Mouse (Mus musculus) G1E (cell line): ENCODE data around the gene Fndc3b. TPM values are rescaled to one million over a fixed set of nuclear protein-coding genes. Genes with fewer than 3 reads are reported as not detected.

Experiments
- ATAC-seq: 2 replicates; pipeline ENCODE4 v1.8.0; 2016; ENCODE audit warnings: mild to moderate bottlenecking; ENCODE audit not compliant: insufficient number of reproducible peaks, poor library complexity, low FRiP score, severe bottlenecking; ENCODE audit errors: extremely low read depth
- DNase-seq: peaks from one replicate; pipeline ENCODE4 v3.0.0; 2012; ENCODE audit warnings: low spot score
- H3K27me3 ChIP-seq: 2 replicates; pipeline ENCODE4 v1.6.1; 2012; ENCODE audit warnings: mild to moderate bottlenecking, low read length, inconsistent platforms; ENCODE audit not compliant: insufficient read depth
- H3K36me3 ChIP-seq: replicated peaks from 2 replicates; pipeline ENCODE3; 2012; ENCODE audit warnings: mild to moderate bottlenecking, inconsistent platforms
- H3K4me1 ChIP-seq: 2 replicates; pipeline ENCODE4 v1.6.1; 2012; ENCODE audit warnings: low read depth, low read length, inconsistent platforms, mixed read lengths; ENCODE audit not compliant: insufficient read depth
- H3K4me3 ChIP-seq: 2 replicates; pipeline ENCODE4 v1.5.1; 2012; ENCODE audit warnings: low read depth, mild to moderate bottlenecking, inconsistent platforms, low read length, moderate library complexity, mixed read lengths
- H3K9me3 ChIP-seq: replicated peaks from 2 replicates; pipeline ENCODE4 v1.6.1; 2012; ENCODE audit warnings: inconsistent platforms
- CTCF ChIP-seq: IDR thresholded peaks from 2 replicates; pipeline ENCODE4 v1.5.1; 2012; ENCODE audit warnings: low read depth, low read length, inconsistent platforms, mixed read lengths
- GATA1 ChIP-seq: IDR thresholded peaks from 2 replicates; pipeline ENCODE4 v1.6.1; 2012; ENCODE audit warnings: borderline replicate concordance, low read length, inconsistent platforms, mixed read lengths
- GATA2 ChIP-seq: IDR thresholded peaks from 2 replicates; pipeline ENCODE4 v1.6.1; 2012; ENCODE audit warnings: low read depth, low read length, inconsistent platforms, borderline replicate concordance
- POLR2AphosphoS5 ChIP-seq: IDR thresholded peaks from 2 replicates; pipeline ENCODE4 v1.6.1; 2012; ENCODE audit warnings: low read depth, low read length, inconsistent platforms; ENCODE audit not compliant: insufficient replicate concordance
- TAL1 ChIP-seq: conservative IDR thresholded peaks from 2 replicates; pipeline ENCODE4 v1.6.1; 2012; ENCODE audit warnings: low read depth, low read length, inconsistent platforms, mixed read lengths
- polyA plus RNA-seq: library from polyadenylated mRNA; stranded (reverse); fragments of >175 nt; gene quantifications from 2 replicates; pipeline ENCODE4 v1.2.3, GENCODE M21; 2012
- total RNA-seq, 2 experiments: library from RNA; stranded (forward) in 1 of 2; stranded (reverse) in 1 of 2; fragments of 200-1000 nt in 1 of 2; fragments of >200 nt in 1 of 2; fragmentation: Nextera tagmentation in 1 of 2; gene quantifications; 2 replicates each; pipeline ENCODE4 v1.2.3; 2014 to 2017

Gene Fndc3b
- total and polyA plus RNA-seq, 3 experiments, result 0.16 TPM; not detected in 2

DNA sequence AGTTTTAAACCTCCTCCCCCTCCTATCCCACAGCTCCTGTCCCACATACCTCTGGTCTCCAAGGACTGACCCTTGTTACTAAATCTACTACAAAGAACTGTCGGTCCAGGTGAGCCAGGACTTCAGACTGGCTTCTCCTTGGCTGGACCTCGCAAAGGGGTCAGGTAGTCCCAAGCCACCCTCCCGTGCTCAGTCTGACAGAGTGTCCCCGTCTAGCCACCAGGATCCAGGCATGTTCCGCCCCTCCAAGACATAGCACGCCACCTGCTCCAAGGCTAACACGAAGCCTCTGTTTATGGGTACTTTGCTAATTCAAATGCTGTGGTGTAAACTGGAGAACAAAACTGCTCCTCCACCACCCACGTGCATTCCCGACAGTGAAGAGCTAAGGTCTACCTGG is 6.5 kb downstream of the Fndc3b start:
- DNase-seq, result no peak
- no peaks in the 10 kb centered on the region for H3K36me3 ChIP-seq
- H3K27me3 ChIP-seq, result no peaks in the 10 kb centered on the region
- H3K4me3 ChIP-seq, result no peak overlapping the region
- no peak for ATAC-seq
- H3K4me1 ChIP-seq, result no peaks in the 10 kb centered on the region
- TF ChIP-seq POLR2AphosphoS5 (no peak), GATA1 (no peak), CTCF (no peak), TAL1 (no peak), GATA2 (no peak)
- H3K9me3 ChIP-seq, result no peaks in the 10 kb centered on the region

DNA sequence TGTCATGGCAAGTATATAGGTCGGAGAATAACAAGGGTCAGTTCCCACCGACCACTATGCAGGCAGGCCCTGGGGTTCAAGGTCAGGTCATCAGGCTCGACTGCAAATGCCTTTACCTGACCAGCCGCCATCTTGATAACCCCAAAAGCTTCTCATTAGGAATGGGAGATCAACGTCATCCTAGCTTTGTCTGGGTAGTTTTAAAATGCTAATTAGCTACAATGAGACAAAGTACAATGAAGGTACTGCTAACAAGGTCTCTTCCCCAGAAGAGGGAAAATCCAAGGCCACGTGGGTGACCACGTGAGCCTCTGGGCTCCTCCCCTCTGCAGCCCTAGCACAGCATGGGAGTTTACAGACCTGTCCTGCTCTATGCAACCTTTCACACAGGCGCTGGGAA is 7.6 kb downstream of the Fndc3b start:
- H3K36me3 ChIP-seq, result no peaks in the 10 kb centered on the region
- TF ChIP-seq POLR2AphosphoS5 (no peak), GATA1 (no peak), GATA2 (no peak)
- H3K4me3 ChIP-seq, result no peak overlapping the region
- DNase-seq (no peak), ATAC-seq (no peak)
- no peaks in the 10 kb centered on the region for H3K27me3 ChIP-seq
- no peaks in the 10 kb centered on the region for H3K4me1 ChIP-seq
- no peaks in the 10 kb centered on the region for H3K9me3 ChIP-seq

DNA sequence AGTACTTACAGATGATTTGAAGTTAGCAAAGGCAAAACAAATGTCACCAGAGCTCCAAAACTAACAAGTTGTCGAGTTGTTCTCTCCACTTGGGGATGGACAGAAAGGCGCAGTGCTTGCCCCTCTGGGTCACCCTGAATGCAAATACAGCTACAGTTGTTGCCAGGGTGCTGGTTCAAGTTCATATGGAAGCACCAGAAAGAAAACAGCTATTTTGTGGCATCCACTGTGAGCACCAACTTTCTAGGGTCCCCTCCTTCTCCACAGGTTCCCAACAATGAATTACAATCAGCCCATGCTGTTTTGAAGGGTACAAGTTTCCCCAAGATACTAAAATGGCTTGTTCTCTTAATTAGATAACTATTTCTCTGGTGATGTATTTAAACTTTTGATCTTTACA is 8.0 kb downstream of the Fndc3b start:
- Histone ChIP-seq H3K27me3 (no peaks in the 10 kb centered on the region), H3K9me3 (no peaks in the 10 kb centered on the region), H3K4me3 (no peak overlapping the region), H3K36me3 (no peaks in the 10 kb centered on the region), H3K4me1 (no peaks in the 10 kb centered on the region)
- no peak for ATAC-seq
- no peak for TF ChIP-seq POLR2AphosphoS5
- DNase-seq, result no peak

DNA sequence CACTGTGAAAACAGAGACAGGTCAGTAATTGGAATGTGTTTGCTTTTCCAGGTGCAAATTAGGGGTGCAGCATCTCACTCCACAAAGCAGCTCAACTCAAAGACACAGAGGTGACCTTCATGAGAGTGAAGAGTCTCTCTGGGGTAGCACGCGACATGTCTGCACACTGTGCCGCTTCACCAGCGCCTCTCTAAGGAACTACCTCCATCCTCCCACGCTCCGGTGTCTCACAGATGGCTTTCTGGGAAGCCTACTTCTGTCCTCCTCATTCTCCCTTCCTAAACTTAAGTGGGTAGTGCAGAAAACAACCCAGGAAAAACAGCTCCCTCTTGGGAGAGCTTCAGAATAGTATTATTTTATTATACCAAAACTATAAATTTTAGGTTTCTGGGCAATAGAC is 12.4 kb downstream of the Fndc3b start:
- Histone ChIP-seq H3K4me1 (no peaks in the 10 kb centered on the region), H3K27me3 (no peaks in the 10 kb centered on the region), H3K36me3 (no peaks in the 10 kb centered on the region), H3K4me3 (no peak overlapping the region), H3K9me3 (no peaks in the 10 kb centered on the region)
- ATAC-seq, result no peak
- DNase-seq, result no peak
- TF ChIP-seq CTCF (no peak), GATA1 (no peak), POLR2AphosphoS5 (no peak), GATA2 (no peak), TAL1 (no peak)

DNA sequence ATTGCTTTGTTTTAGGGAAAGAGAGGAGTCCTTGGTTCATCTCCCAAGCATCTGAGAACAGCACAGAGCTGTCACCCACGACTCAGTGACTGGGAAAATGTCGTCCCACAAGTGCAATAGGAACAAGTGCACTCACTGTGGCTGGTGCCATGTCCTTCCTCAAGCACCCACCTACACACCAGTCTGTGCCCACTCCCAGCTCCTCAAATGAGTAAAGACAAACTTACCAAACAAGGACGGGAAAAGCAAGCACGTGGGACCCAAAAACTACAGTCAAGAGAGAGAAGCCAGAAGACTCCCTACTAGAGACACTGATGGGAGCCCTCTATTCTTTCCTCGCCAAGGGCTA is 14.7 kb downstream of the Fndc3b start:
- Histone ChIP-seq H3K4me3 (no peak overlapping the region), H3K9me3 (no peaks in the 10 kb centered on the region), H3K36me3 (no peaks in the 10 kb centered on the region), H3K4me1 (no peaks in the 10 kb centered on the region), H3K27me3 (no peaks in the 10 kb centered on the region)
- ATAC-seq, result no peak
- DNase-seq, result no peak
- no peak for TF ChIP-seq GATA1
- no peak for TF ChIP-seq CTCF
- no peak for TF ChIP-seq POLR2AphosphoS5
- TF ChIP-seq GATA2, result no peak
- no peak for TF ChIP-seq TAL1

DNA sequence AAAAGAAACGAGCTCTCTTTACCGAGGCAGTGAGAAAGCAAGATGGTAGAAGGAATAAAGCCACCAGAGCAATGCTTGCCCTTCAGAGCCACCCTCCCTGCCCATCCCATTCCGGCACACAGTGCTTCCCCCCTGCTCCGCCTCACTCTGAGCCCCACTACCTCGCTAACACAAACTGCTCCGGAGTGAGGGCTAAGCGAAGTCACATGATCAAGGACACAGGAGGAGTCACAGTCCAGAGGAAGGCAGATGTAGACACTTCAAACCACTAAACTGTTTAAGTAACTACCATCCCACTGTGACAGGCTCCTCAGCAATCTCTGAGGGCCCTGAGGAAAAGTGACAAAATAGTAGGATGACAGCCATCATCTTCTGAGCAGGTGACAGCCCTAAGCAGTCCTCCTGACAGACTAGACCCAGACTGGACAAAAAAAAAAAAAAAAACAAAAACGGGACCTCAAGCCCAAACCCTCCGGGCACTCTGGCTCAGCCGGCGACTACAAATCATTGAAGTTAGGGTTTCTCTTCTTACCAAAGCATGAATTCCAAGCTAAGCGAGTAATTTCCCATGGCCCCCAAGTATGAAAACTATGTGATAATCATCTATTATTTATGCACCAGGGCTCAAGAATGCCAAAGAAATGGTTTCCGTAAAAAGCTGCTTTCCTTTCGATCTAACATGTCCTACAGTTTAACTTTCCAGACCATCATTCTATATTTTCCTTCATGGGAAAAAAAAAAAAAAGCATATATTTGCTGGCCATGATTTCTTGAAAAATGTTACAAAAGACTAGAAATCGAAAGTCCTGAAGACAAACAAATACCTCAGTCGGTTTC is 15.3 kb downstream of the Fndc3b start:
- ATAC-seq, result no peak
- DNase-seq, result no peak
- TF ChIP-seq POLR2AphosphoS5, result no peak
- no peak for TF ChIP-seq GATA1
- no peak for TF ChIP-seq TAL1
- no peak for TF ChIP-seq CTCF
- no peak for TF ChIP-seq GATA2

DNA sequence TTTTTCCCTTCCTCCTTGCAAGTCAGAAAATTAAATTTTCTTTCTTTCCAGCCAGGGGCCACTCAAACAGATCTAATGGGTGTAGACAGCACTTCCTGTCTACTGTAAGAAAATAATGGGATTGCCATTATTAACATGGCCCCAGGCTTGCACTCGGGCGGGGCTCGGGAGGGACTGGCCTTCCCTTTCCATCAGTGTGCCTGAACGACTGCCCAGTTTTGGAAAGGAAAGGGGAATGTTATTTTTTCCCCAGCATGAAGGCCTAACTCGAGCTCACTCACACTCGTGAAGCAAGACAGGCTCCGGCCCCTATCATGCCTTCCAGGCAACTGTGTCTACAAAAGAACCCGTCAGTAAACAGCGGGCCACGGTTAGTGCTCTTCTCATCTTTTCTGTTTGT is 16.5 kb downstream of the Fndc3b start:
- no peaks in the 10 kb centered on the region for H3K27me3 ChIP-seq
- DNase-seq, result no peak
- H3K4me1 ChIP-seq, result no peaks in the 10 kb centered on the region
- H3K9me3 ChIP-seq, result no peaks in the 10 kb centered on the region
- no peak overlapping the region for H3K4me3 ChIP-seq
- TF ChIP-seq GATA2 (no peak), GATA1 (no peak), TAL1 (no peak), POLR2AphosphoS5 (no peak), CTCF (no peak)
- ATAC-seq, result no peak
- no peaks in the 10 kb centered on the region for H3K36me3 ChIP-seq

More for the DNA sequence above, 15.3 kb downstream of the Fndc3b start:
- no peak overlapping the region for H3K4me3 ChIP-seq
- no peaks in the 10 kb centered on the region for H3K9me3 ChIP-seq
- no peaks in the 10 kb centered on the region for H3K27me3 ChIP-seq
- no peaks in the 10 kb centered on the region for H3K4me1 ChIP-seq
- H3K36me3 ChIP-seq, result no peaks in the 10 kb centered on the region
